Mouse (Mus musculus) retina, adult 2 months (tissue): ENCODE measurements around the gene Cyb5r3.

ENCODE experiments used
- DNase-seq: peaks from one replicate; pipeline ENCODE4 v3.0.0-alpha.2; 2012; ENCODE audit warnings: low read depth, low spot score

Cyb5r3 gene

GRCm38 (mm10) chr15:83106426-83106825, 66.0 kb downstream of the Cyb5r3 start:
- DNase-seq: no peak
